Mouse (Mus musculus): ENCODE measurements around the gene Hus1. TPM values are rescaled to one million over a fixed set of nuclear protein-coding genes. Genes with fewer than 3 reads are reported as not detected.

The Hus1 gene
- total and polyA plus RNA-seq, 3 experiments, result 21.7 to 29.4 TPM; not detected in 1

- H3K36me3 ChIP-seq (ENCODE audit: control insufficient read depth in 1 of 2, insufficient read depth in 2 of 2, low read length in 2 of 2), result no peaks in the 10 kb centered on the region; a peak in 1 of 4 replicates
Observed at GRCm38 (mm10) chr11:9020207-9020606, 9.2 kb upstream of the Hus1 start.

GRCm38 (mm10) chr11:9018491-9019267 is 7.7 kb upstream of the Hus1 start:
- Histone ChIP-seq H3K36me3 (ENCODE audit: control insufficient read depth in 1 of 2, insufficient read depth in 2 of 2, low read length in 2 of 2) (no peaks in the 10 kb centered on the region; a peak in 1 of 4 replicates), H3K27me3 (ENCODE audit: control insufficient read depth in 1 of 2, insufficient read depth in 2 of 2, low read length in 2 of 2) (peaks cover 0 to 5% of the 10 kb centered on the region in 2 experiments; a peak in 3 of 4 replicates), H3K9me3 (replicated peaks; ENCODE audit: insufficient read depth, low read length) (no peaks in the 10 kb centered on the region), H3K4me3 (ENCODE audit: control insufficient read depth in 1 of 2, insufficient read depth in 1 of 2, low read depth in 2 of 2, low read length in 2 of 2) (no peak overlapping the region), H3K79me2 (ENCODE audit: control insufficient read depth, insufficient read depth, low read length, poor library complexity) (no peaks in the 10 kb centered on the region), H3K4me1 (ENCODE audit: control insufficient read depth in 1 of 2, insufficient read depth in 2 of 2, low read length in 2 of 2) (no peaks in the 10 kb centered on the region; a peak in 1 of 4 replicates), H3K9ac (ENCODE audit: control insufficient read depth, low read depth, low read length, poor library complexity, severe bottlenecking) (no peak overlapping the region), H3K27ac (ENCODE audit: control insufficient read depth, low read depth, low read length) (no peak overlapping the region)
- TF ChIP-seq TBP (IDR thresholded peaks at IDR 0.05; ENCODE audit: low read depth, low read length), result no peak
- TF ChIP-seq CTCF (IDR thresholded peaks at IDR 0.05 in 2 of 3, conservative IDR thresholded peaks at IDR 0.05 in 1 of 3; ENCODE audit: control insufficient read depth in 1 of 3, insufficient read depth in 1 of 3, low read depth in 2 of 3, low read length in 3 of 3, poor library complexity in 1 of 3, severe bottlenecking in 1 of 3), result no peak
- no peak for TF ChIP-seq MYB (IDR thresholded peaks at IDR 0.05; ENCODE audit: low read depth, low read length)
- no peak for TF ChIP-seq GATA1 (IDR thresholded peaks at IDR 0.05; ENCODE audit: low read depth, low read length)
- TF ChIP-seq NELFE (IDR thresholded peaks at IDR 0.05; ENCODE audit: low read depth, low read length), result no peak
- TF ChIP-seq HCFC1 (IDR thresholded peaks at IDR 0.05; ENCODE audit: low read depth, low read length), result no peak
- no peak for TF ChIP-seq USF1 (IDR thresholded peaks at IDR 0.05; ENCODE audit: low read depth, low read length)
- no peak for TF ChIP-seq MYC (IDR thresholded peaks at IDR 0.05; ENCODE audit: low read depth, low read length)
- DNase-seq (ENCODE audit: low read depth, low spot score), result no peak

More at GRCm38 (mm10) chr11:9020207-9020606, 9.2 kb upstream of the Hus1 start:
- no peaks in the 10 kb centered on the region for H3K79me2 ChIP-seq (ENCODE audit: control insufficient read depth, insufficient read depth, low read length, poor library complexity)
- H3K27me3 ChIP-seq (ENCODE audit: control insufficient read depth in 1 of 2, insufficient read depth in 2 of 2, low read length in 2 of 2), result peaks cover 0 to 5% of the 10 kb centered on the region in 2 experiments; a peak in 2 of 4 replicates
- no peak overlapping the region for H3K4me3 ChIP-seq (ENCODE audit: control insufficient read depth in 1 of 2, insufficient read depth in 1 of 2, low read depth in 2 of 2, low read length in 2 of 2)
- H3K4me1 ChIP-seq (ENCODE audit: control insufficient read depth in 1 of 2, insufficient read depth in 2 of 2, low read length in 2 of 2), result no peaks in the 10 kb centered on the region; a peak in 1 of 4 replicates
- no peak for DNase-seq (ENCODE audit: low read depth, low spot score)
- H3K27ac ChIP-seq (ENCODE audit: control insufficient read depth, low read depth, low read length), result no peak overlapping the region
- TF ChIP-seq MAZ (IDR thresholded peaks at IDR 0.05; ENCODE audit: low read depth, low read length), result no peak
- TF ChIP-seq SMC3 (IDR thresholded peaks at IDR 0.05; ENCODE audit: low read depth, low read length), result no peak
- no peak for TF ChIP-seq KAT2A (conservative IDR thresholded peaks at IDR 0.05; ENCODE audit: low read depth, low read length)
- TF ChIP-seq MAFK (IDR thresholded peaks at IDR 0.05; ENCODE audit: borderline replicate concordance, low read depth, low read length), result no peak
- no peak for TF ChIP-seq UBTF (IDR thresholded peaks at IDR 0.05; ENCODE audit: borderline replicate concordance, insufficient read depth, low read depth, low read length)
- no peak for TF ChIP-seq ZC3H11A (IDR thresholded peaks at IDR 0.05; ENCODE audit: low read depth, low read length)
- TF ChIP-seq ZNF384 (IDR thresholded peaks at IDR 0.05; ENCODE audit: low read depth, low read length), result no peak
- no peak for TF ChIP-seq MAX (IDR thresholded peaks at IDR 0.05; ENCODE audit: low read length)
- no peak for TF ChIP-seq E2F4 (IDR thresholded peaks at IDR 0.05; ENCODE audit: borderline replicate concordance, low read depth, low read length)
- TF ChIP-seq MYB (IDR thresholded peaks at IDR 0.05; ENCODE audit: low read depth, low read length), result no peak
- no peak for TF ChIP-seq ZMIZ1 (IDR thresholded peaks at IDR 0.05; ENCODE audit: low read depth, low read length)
- no peak for TF ChIP-seq ELF1 (IDR thresholded peaks at IDR 0.05; ENCODE audit: low read depth, low read length)
- no peak for TF ChIP-seq ZKSCAN1 (IDR thresholded peaks at IDR 0.05; ENCODE audit: low read depth, low read length)
- no peak for TF ChIP-seq EP300 (IDR thresholded peaks at IDR 0.05; ENCODE audit: low read depth in 1 of 2, low read length in 2 of 2)
- TF ChIP-seq TBP (IDR thresholded peaks at IDR 0.05; ENCODE audit: low read depth, low read length), result no peak
- no peak for TF ChIP-seq GABPA (IDR thresholded peaks at IDR 0.05; ENCODE audit: low read depth, low read length)
- TF ChIP-seq JUND (IDR thresholded peaks at IDR 0.05; ENCODE audit: low read depth, low read length), result no peak
- TF ChIP-seq ETS1 (IDR thresholded peaks at IDR 0.05; ENCODE audit: low read depth, low read length), result no peak
- TF ChIP-seq NELFE (IDR thresholded peaks at IDR 0.05; ENCODE audit: low read depth, low read length), result no peak
- H3K9me3 ChIP-seq (replicated peaks; ENCODE audit: insufficient read depth, low read length), result no peaks in the 10 kb centered on the region
- no peak overlapping the region for H3K9ac ChIP-seq (ENCODE audit: control insufficient read depth, low read depth, low read length, poor library complexity, severe bottlenecking)

Data from MEL (cell line).